Mouse (Mus musculus) megakaryocyte, embryonic 14.5 days (primary cell): ENCODE results near the gene Rufy3.

Experiments
- FLI1 ChIP-seq: IDR thresholded peaks from 2 replicates; pipeline ENCODE4 v1.6.1; 2012; ENCODE audit warnings: low read length, inconsistent platforms, mixed read lengths
- GATA1 ChIP-seq: IDR thresholded peaks from 3 replicates; pipeline ENCODE4 v1.6.1; 2012; ENCODE audit warnings: mixed read lengths, low read length, inconsistent platforms, borderline replicate concordance

DNA sequence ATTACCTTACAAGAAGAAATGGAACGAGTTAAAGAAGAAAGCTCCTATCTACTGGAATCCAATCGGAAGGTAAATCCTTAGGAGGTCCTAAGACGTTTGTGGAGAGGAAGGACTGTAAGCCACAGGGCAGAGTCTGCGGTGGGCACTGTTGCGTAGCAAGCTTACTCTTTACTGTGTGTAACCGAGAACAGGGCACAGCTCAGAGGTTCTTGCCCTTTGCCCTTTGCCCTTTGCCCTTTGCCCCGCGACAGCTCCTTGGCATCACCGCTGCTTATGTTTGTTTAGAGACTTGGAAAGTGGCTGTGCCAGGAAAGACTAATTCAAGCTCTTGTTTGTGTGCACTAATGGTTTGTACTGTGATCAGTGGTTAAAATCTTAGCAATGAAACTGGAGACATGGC lies 67.6 kb downstream of the Rufy3 start:
- no peak for TF ChIP-seq FLI1
- TF ChIP-seq GATA1 = no peak
